Mouse (Mus musculus): ENCODE measurements around the gene Rabgap1. TPM values are rescaled to one million over a fixed set of nuclear protein-coding genes. Genes with fewer than 3 reads are reported as not detected.

Rabgap1 gene
- polyA plus RNA-seq, 1 experiment from 2014 or later: 46.5 TPM

GRCm38 (mm10) chr2:37566035-37566434, 123.0 kb downstream of the Rabgap1 start:
- H3K27ac ChIP-seq (replicated peaks): no peak overlapping the region
- H3K36me3 ChIP-seq: peaks cover 72% of the 10 kb centered on the region
- no peak overlapping the region for H3K4me3 ChIP-seq (replicated peaks)
- no peak overlapping the region for H3K9ac ChIP-seq
- 65% methylated on average over 1 of the region's 1 CpGs for WGBS
- no peaks in the 10 kb centered on the region for H3K4me1 ChIP-seq
- no peak for ATAC-seq (ENCODE audit: insufficient number of reproducible peaks, low FRiP score, low TSS enrichment, low read depth)
- no peak overlapping the region for H3K4me2 ChIP-seq (replicated peaks)
- no peaks in the 10 kb centered on the region for H3K9me3 ChIP-seq (replicated peaks)
- H3K27me3 ChIP-seq: no peaks in the 10 kb centered on the region

DNA sequence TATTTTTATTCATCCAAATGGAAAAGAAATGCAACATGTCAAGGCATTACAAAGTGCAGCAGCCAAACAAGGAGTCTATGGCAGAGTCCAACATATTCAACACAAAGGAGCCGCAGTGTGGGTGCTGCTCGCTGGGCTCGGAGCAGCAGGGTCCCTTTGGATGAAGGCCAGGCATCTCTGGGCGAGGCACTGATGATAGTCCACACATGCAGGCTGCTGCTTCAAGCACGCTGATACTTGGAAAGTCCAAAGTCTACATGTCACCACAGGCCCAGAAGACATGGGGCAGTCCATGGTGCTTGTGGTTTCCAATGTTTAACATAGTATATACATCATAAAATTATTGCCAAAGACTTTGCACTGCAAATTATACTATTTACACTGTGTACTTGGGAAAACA, 126.8 kb downstream of the Rabgap1 start:
- Histone ChIP-seq H3K4me3 (replicated peaks) (no peak overlapping the region), H3K4me1 (no peaks in the 10 kb centered on the region), H3K9me3 (replicated peaks) (no peaks in the 10 kb centered on the region), H3K4me2 (replicated peaks) (no peak overlapping the region), H3K27ac (replicated peaks) (no peak overlapping the region), H3K27me3 (no peaks in the 10 kb centered on the region), H3K9ac (no peak overlapping the region), H3K36me3 (peaks cover 40% of the 10 kb centered on the region)
- WGBS: 77% methylated on average over 5 of the region's 5 CpGs
- no peak for ATAC-seq (ENCODE audit: insufficient number of reproducible peaks, low FRiP score, low TSS enrichment, low read depth)

GRCm38 (mm10) chr2:37570703-37571102, 127.6 kb downstream of the Rabgap1 start:
- Histone ChIP-seq H3K9me3 (replicated peaks) (no peaks in the 10 kb centered on the region), H3K27ac (replicated peaks) (no peak overlapping the region), H3K36me3 (peaks cover 32% of the 10 kb centered on the region), H3K4me1 (no peaks in the 10 kb centered on the region), H3K4me3 (replicated peaks) (no peak overlapping the region), H3K27me3 (no peaks in the 10 kb centered on the region), H3K4me2 (replicated peaks) (no peak overlapping the region), H3K9ac (no peak overlapping the region)
- ATAC-seq (ENCODE audit: insufficient number of reproducible peaks, low FRiP score, low TSS enrichment, low read depth): no peak
- WGBS: 75% methylated on average over 2 of the region's 2 CpGs

DNA sequence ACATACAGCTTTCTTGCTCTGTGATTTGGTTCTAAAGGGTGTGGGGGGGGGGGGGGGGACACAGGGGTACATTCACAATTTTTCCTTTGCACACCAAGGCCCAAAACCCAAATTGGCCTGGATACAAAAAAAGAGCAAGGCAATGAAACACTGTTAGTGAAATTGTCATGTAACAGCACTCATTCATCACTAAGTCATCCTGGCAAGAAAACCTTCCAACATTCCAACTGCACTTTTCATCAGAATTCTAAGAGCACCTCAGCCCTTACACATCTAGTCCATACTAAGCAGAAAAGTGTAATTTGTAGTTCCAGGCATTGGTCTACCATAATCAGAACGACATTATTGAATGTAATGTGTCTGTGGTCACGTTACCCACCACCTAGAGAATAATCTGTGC, 129.1 kb downstream of the Rabgap1 start:
- WGBS: 89% methylated on average over 2 of the region's 2 CpGs

GRCm38 (mm10) chr2:37576661-37577060, 133.6 kb downstream of the Rabgap1 start:
- H3K9me3 ChIP-seq (replicated peaks): no peaks in the 10 kb centered on the region
- H3K27me3 ChIP-seq: no peaks in the 10 kb centered on the region
- ATAC-seq (ENCODE audit: insufficient number of reproducible peaks, low FRiP score, low TSS enrichment, low read depth): no peak
- no peak overlapping the region for H3K4me2 ChIP-seq (replicated peaks)
- no peak overlapping the region for H3K4me3 ChIP-seq (replicated peaks)
- no peak overlapping the region for H3K9ac ChIP-seq
- WGBS: 61% methylated on average over 1 of the region's 1 CpGs
- H3K4me1 ChIP-seq: no peaks in the 10 kb centered on the region
- H3K36me3 ChIP-seq: 0 out of 2 replicates have a peak, but pooled peaks cover 3% of the 10 kb centered on the region
- no peak overlapping the region for H3K27ac ChIP-seq (replicated peaks)

More for the DNA sequence above, 129.1 kb downstream of the Rabgap1 start:
- no peaks in the 10 kb centered on the region for H3K4me1 ChIP-seq
- H3K36me3 ChIP-seq: peaks cover 23% of the 10 kb centered on the region; the same call in 1 of the 2 replicates
- no peak overlapping the region for H3K27ac ChIP-seq (replicated peaks)
- H3K4me3 ChIP-seq (replicated peaks): no peak overlapping the region
- H3K9me3 ChIP-seq (replicated peaks): no peaks in the 10 kb centered on the region
- no peak overlapping the region for H3K9ac ChIP-seq
- no peaks in the 10 kb centered on the region for H3K27me3 ChIP-seq
- ATAC-seq (ENCODE audit: insufficient number of reproducible peaks, low FRiP score, low TSS enrichment, low read depth): no peak
- no peak overlapping the region for H3K4me2 ChIP-seq (replicated peaks)

DNA sequence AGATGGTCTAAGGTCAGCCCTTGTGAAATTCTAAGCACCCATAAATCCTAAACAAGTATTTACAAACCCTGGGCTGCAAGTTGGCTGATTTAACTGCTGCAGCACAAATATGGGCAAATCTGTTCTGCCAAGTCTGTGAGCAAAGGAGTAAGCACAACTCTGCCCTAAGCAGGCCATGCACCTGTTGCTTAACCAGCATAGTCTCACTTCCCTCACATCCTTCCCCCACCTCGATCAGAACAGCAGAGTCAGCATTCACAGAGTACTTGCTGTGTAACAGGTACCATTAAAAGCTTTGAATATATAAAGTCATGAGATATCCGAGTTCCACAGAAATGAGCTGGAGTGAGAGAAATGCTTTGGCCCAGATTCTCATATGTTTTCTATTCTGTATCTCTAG, 135.1 kb downstream of the Rabgap1 start:
- 76% methylated on average over 2 of the region's 2 CpGs for WGBS
- no peaks in the 10 kb centered on the region for H3K4me1 ChIP-seq
- no peaks in the 10 kb centered on the region for H3K27me3 ChIP-seq
- H3K4me3 ChIP-seq (replicated peaks): no peak overlapping the region
- H3K36me3 ChIP-seq: 0 out of 2 replicates have a peak, but pooled peaks cover 3% of the 10 kb centered on the region
- ATAC-seq (ENCODE audit: insufficient number of reproducible peaks, low FRiP score, low TSS enrichment, low read depth): no peak
- H3K9me3 ChIP-seq (replicated peaks): no peaks in the 10 kb centered on the region
- H3K9ac ChIP-seq: no peak overlapping the region
- H3K4me2 ChIP-seq (replicated peaks): no peak overlapping the region
- H3K27ac ChIP-seq (replicated peaks): no peak overlapping the region

DNA sequence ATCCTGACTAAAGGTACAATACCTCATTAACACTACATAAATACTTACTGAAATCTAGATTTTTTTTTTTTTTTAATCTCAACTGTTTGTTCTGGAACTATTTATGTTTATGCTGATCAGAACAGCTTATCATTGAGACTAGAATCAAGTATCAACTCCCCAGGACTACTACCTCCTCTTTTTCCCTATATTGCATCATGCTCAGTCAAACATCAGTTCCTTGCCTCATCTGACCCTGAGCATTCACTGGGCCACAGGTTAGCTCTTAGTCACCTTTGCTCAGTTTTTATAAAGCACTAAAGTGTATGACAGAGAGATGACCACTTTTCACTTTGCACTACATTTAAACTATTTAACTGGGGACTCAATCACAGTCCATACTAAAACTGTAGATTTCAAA, 144.8 kb downstream of the Rabgap1 start:
- H3K36me3 ChIP-seq: no peaks in the 10 kb centered on the region
- H3K4me2 ChIP-seq (replicated peaks): no peak overlapping the region
- no peaks in the 10 kb centered on the region for H3K4me1 ChIP-seq
- H3K9ac ChIP-seq: no peak overlapping the region
- ATAC-seq (ENCODE audit: insufficient number of reproducible peaks, low FRiP score, low TSS enrichment, low read depth): no peak
- H3K4me3 ChIP-seq (replicated peaks): no peak overlapping the region
- H3K27ac ChIP-seq (replicated peaks): no peak overlapping the region
- H3K9me3 ChIP-seq (replicated peaks): no peaks in the 10 kb centered on the region
- no peaks in the 10 kb centered on the region for H3K27me3 ChIP-seq

Other genes starting within 250 kb of the Rabgap1 start
- gene Olfr366, start 231.7 kb upstream of the Rabgap1 start, polyA plus RNA-seq (2015; fragmentation: Nextera tagmentation; extraction: Ambion mirVana): not detected in 2 replicates
- gene Olfr368, start 116.8 kb upstream of the Rabgap1 start, polyA plus RNA-seq (2015; fragmentation: Nextera tagmentation; extraction: Ambion mirVana): 0.27 and 0.43 TPM in 2 replicates
- 38.3 TPM in 2 replicates for gene Pdcl, start 83.9 kb upstream of the Rabgap1 start, polyA plus RNA-seq (2015; fragmentation: Nextera tagmentation; extraction: Ambion mirVana)
- gene Rc3h2, start 20.4 kb upstream of the Rabgap1 start, polyA plus RNA-seq (2015; fragmentation: Nextera tagmentation; extraction: Ambion mirVana): 14.4 and 15.0 TPM in 2 replicates
- 6.3 and 6.7 TPM in 2 replicates for gene Zbtb26, start 144 bp upstream of the Rabgap1 start, polyA plus RNA-seq (2015; fragmentation: Nextera tagmentation; extraction: Ambion mirVana)
- 7.7 and 9.1 TPM in 2 replicates for gene Zbtb6, start 108 bp upstream of the Rabgap1 start, polyA plus RNA-seq (2015; fragmentation: Nextera tagmentation; extraction: Ambion mirVana)
- 0.70 and 1.4 TPM in 2 replicates for gene Gpr21, start 73.1 kb downstream of the Rabgap1 start, polyA plus RNA-seq (2015; fragmentation: Nextera tagmentation; extraction: Ambion mirVana)

Measured in embryonic facial prominence, embryonic 15.5 days (tissue).